Mouse (Mus musculus) cerebellum, postnatal 10 days (tissue): ENCODE data around the gene Usp5.

Experiments used
- DNase-seq, 2 experiments: peaks; one replicate each; pipeline ENCODE4 v3.0.0; 2021; ENCODE audit warnings: mixed read lengths in 2 of 2

Usp5 gene

DNA sequence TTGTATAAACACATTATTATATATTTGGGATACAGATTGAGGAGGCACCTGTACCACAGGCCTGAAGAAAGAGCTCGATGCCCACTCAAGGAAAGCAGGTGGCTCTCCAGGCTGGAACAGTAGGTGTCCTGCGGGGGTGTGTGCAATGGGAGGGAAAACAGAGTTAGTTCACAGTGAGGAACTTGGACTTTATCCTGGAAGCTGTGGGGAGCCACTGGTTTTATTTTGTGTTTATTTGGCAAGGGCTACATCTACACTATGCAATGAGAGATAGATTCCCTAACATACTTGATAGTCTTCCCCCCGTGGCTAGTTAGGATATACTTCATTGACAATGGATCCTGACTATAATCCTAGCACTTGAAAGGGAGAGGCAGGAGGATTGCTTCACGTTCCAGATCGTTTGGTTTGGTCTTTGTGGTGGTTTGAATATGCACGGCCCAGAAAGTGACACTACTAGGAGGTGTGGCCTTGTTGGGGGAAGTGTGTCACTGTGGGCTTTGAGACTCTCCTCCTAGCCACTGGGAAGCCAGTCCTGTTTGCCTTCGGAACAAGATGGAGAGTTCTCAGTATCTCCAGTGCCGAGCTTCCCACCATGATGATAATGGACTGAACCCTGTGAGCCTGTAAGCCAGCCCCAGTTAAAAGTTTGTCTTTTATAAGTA is 42.4 kb downstream of the Usp5 start:
- DNase-seq = peak; percentile 78 to 83

DNA sequence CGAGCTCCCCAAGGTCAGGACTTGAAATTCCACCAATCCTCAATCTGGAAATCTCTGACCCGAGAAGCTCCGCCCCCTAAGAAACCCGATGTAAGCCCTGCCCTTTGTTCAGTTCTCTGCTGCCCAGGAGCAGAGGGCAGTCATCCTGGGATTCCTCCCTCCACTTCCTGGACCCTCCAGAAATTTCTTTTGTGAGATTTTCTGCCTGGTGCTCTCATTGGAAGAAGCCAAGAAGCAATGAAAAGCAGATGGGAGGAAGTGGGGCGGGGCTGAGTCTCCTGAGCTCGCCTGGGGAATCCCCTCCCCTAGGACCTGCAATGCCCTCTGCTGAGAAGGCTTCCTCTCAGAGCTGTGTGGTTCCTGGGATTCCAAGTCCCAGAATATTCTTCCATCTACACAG is 46.8 kb downstream of the Usp5 start:
- DNase-seq = peak in 1 of 2 experiments; percentile 32

DNA sequence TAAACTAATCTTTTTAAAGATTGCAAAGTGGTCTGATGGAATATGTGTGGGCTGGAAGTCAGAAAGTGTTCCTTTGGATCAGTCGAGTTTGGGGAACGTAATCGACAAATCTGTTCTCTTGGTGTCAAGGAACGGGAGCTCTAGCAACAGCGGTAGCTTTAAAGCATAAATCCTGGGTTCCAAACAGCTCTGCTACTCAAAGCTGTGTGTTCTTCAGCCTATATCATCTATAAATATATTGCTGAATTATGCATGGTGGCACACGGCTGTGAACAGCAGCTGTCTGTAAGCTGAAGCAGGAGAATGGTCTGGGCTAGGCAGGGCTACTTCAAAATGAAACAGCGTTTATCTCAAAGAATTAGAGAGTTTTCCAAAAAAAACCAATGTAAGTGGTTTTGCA is 48.4 kb downstream of the Usp5 start:
- no peak for DNase-seq

DNA sequence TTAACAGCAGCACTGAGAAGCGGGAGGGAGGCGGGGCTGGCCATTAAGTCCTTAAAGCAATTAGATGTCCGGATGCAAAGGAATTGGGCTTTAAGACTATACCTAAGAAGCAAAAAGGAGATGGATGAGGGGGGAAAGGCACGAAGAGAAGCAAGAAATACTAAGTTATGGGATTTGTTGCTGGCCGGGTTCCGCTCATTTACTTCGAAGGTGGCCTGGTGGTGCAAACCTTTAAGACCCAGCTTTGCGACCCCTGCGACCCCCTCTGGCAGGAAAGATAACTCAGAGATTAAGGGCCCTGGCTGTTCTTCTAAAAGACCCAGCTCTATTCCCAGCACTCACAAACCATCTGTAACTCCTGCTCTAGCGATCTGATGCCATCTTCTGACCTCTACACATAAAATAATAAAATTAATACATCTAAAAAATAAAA is 49.3 kb downstream of the Usp5 start:
- DNase-seq = peak in 1 of 2 experiments; percentile 47

DNA sequence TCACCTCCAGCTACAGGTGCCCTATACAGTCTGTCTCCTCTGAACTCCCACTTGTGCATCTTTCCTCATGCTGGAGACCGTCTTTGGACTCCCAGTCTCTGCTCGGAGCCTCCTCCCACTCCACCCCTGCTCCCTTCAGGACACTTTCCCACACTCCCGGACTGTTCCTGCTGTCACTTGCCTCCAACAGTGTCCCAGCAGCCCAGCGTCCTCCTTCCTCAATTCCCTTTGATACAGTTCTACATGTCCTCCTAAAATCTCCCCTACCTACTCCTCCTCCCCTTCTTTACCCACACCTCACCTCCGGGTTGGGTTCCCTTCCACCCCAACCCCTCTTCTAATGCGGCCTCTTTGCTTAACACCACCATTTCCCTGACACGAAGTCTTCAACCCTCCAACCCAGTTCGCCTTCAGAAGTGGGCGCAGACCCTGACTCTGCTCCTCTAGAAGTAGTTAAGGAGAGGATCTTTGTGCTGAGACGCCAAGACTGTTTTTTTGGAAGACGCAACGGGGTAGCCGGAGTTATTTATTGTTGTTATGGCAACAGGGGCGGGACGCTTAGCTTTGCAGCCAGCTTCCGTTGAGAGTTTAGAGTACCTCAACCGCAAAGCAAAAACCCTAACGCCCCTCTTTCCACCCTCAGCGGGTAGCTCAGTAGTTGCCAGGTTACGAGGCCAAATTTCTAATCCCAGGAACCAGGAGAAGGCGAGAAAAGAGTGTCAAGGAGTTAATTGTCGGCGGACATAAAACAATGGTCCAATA is 49.9 kb downstream of the Usp5 start, which contains the start of gene Lrrc23:
Gene Lrrc23 (minus strand): TSS at position 506 of the 762 bp plus-strand sequence.
- peak; percentile 59 to 70 for DNase-seq

DNA sequence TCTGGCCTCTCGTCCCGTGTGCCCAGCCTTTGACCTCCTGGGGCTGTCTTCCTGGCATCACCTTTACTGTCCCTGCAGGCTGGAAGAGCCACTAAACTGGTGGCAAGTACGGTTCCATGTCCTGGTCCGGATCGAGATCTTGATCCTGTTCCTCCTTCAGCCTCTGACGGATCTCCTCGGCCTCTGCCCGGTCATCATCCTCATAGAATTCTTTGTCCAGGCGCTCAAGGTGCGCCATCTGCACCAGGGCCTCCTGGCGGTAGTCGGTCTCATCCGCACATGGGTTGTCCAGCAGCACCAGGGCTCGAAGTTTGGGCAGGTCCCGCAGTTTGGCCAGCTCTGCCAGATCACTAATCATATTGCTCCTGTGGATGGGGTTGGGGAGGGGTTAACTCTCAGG is 58.8 kb downstream of the Usp5 start:
- no peak for DNase-seq

DNA sequence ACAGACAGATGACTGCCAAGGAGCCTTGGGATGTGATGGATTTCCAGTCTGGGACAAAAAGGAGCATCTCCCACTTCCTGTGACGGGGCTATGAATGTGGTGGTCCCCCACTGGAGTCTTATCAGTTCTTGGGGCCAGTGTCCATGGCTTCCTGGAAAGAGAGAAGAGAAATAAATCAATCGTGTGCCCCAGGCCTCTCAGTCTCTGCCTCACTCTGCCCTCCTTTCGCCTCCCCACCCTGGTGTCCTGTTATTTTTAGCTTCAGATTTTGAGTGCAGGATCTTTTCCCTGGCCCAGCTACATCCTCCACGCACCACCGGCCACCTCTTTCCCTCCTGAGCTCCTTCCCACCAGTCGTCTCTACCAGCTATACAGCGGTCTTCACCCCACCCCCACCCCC is 59.3 kb downstream of the Usp5 start:
- no peak for DNase-seq

DNA sequence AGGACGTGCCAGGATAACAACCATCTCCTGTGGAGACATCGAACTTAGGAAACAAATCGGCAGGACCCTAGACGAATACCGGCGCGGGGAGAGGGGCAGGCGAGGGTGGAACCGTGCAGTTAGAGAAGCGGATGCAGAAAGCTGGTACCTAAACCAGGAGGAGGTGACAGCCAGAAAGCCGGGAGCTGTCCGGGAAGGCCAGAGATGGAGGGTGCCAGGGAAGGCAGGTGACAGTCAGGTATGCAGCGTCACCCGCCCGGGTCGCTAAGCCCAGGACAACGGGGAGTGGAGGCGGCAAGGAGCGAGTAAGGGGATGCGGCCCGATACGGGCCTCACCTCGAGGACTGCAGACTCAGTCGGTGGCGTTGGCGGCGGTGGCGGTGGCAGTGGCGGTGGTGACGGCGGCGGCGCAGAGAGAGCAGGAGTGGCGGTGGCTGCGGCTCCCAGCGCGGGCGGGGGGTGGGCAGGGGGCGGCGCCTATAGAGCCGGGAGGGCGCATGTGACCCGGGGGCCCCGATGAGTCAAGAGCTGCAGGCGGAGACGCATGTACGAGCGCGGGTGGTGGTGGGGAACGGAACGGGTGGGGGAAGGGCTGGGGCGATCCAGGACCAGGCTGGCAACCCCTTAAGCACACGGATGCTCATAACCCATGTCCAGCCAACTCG is 60.1 kb downstream of the Usp5 start, which contains the start of gene Eno2:
Gene Eno2 (minus strand): TSS at position 573 of the 665 bp plus-strand sequence.
- peak; percentile 88 to 91 for DNase-seq

DNA sequence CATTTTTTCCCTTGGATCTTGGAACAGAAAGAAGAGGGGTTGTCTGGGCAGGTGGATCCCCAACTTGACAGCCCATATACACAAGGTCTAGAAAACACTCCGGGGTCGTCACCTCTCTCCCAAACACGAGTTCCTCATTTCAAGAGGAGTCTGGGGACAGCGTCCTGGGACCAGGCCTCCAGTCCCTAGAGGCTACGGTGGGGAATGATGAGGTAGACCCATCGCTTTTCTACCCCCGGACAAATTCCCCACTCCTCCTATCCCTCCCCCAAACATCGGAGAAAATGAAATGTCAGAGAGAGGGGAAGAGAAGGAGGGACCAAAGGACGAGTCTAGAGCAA is 60.6 kb downstream of the Usp5 start:
- DNase-seq = no peak

DNA sequence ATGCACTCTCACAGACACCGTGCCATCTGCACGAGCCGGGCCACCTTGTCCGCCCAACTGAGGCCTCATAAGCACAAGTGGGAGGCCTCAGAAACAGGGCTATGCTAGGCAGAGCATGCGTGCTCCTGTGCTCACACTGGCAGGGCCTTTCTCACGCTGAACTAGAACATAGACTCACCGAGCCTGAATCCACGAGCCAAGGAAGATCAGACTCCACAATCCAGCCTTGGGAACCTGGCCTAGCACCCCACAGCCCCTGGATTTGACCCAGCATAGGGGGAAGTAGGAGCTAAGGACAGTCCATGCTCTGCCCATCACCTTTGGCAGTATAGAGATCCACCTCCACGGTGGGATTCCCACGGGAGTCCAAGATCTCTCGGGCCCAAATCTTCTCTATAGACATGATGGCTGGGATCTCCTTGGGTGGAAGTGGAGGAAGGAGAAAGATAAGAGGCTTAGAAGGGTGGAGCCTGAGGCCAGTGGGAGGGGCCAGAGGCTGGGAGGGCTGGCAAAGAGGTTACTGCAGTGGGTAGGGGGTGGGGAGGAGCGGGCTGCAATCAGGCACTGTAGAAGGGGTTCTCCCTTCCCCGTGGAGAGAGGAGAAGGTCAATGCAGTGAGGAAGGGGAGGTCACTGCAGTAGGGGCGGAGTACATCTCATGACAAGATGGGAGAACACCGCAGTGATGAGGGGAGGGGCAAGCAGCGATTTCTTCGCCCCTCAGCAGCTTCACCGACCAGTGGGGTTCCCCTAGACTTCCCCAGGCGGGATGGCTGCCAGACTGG is 61.2 kb downstream of the Usp5 start:
- DNase-seq = peak; percentile 70 to 73

DNA sequence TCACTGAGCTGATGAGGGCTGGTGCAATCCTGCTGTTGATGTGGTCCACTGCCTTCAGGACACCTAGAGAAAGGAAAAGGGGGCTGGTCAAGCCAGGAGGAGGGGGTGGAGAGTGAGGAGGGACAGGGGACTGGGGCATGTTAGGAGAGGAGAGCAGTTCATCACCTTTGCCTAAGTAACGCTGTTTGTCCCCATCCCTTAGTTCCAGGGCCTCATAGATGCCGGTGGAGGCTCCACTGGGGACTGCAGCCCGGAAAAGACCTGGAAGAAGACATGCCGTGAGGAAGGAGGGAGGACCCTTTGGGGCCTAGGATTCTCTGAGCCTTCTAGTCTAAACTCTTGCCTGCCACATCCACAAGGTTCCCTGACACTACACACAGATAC is 61.8 kb downstream of the Usp5 start:
- no peak for DNase-seq

DNA sequence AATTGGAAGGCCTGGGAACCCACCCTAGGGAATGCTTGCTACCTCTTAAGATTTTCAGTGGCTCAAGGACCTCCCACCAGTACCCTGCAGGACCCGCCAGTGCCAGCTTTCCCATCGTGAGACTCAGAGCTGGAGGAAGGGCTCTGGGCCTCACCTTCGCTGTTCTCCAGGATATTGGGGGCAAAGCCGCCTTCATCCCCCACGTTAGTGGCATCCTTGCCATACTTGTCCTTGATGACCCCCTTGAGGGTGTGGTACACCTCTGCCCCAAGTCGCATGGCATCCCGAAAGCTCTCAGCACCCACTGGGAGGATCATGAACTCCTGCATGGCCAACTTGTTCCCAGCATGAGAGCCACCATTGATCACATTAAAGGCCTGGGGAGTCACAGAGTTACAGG is 63.3 kb downstream of the Usp5 start:
- DNase-seq = no peak
